Mouse (Mus musculus): ENCODE data around the gene Tmem89. TPM values are rescaled to one million over a fixed set of nuclear protein-coding genes. Genes with fewer than 3 reads are reported as not detected.
A peak's percentile ranks its signal among the peaks of the same experiment; 100 is the strongest.

Gene Tmem89
- polyA plus RNA-seq (2017; shearing (Covaris generic)) = not detected

- no peak for ATAC-seq
Observed at GRCm38 (mm10) chr9:108914491-108914890, at the start of gene Tmem89. Gene Tmem89 (plus strand): TSS chr9:108914619.

DNA sequence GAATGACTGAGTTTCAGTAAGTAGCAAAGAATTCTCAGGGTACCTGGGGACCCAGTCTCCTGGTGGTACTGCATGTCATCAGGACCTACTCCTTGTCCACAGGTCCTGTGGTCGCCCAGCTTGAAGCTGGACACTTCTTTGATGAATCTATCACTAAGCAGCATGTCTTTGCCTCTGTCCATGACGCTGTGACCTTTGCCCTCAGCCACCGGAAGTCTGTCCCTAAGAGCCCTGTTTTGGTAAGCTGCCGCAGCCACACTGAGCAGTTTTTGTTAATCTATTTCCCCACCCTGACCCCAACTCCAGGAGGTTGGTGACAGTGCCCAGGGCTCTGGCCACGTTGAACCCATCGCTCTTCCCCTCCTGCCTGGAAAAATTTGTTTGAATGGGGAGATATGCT, 2.1 kb upstream of the Tmem89 start:
- ATAC-seq = no peak

- no peak for ATAC-seq
Observed at GRCm38 (mm10) chr9:108913161-108913560, 1.3 kb upstream of the Tmem89 start.

DNA sequence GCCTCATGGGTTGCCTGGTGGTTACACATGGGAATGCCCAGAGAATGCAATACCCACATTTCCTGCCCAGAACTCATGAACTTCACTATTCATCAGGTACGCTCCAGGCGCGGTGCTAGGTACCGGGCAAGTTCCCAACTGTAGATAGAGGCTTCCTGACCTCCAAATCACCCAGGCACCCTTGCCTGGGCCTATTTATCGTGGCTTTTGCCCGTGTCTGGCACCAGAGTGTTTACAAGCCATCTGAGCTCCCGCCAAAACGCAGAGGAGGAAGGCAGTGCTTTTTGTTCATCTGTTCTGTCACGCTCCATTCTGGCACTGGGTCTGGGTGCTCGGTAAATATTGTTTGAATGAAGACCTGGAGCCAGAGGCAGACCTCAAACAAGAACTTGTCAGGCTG, 798 bp upstream of the Tmem89 start:
- ATAC-seq = no peak

GRCm38 (mm10) chr9:108925897-108926296, 11.5 kb downstream of the Tmem89 start:
- no peak for ATAC-seq

GRCm38 (mm10) chr9:108928424-108928823, 14.0 kb downstream of the Tmem89 start:
- no peak for ATAC-seq

DNA sequence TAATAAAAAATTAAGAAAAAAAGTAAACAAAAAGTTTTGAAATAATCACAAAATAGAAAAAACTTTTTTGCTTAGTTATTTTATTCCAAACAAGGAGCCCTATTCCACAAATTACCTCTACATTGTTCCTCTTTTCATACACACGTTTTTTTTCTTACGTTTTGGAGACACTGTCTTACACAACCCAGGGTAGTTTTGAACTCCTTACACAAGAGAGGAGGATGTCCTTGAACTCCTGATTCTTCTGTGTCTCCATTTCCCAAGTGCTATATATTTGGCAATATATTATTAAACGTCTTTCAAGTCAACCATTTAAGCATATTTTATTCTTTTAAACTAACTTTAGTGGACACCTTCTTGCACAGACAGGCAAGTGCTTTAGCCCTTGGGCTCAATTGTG, 21.6 kb downstream of the Tmem89 start:
- ATAC-seq = no peak

GRCm38 (mm10) chr9:108936418-108937364, 22.3 kb downstream of the Tmem89 start, which contains the start of gene Uqcrc1:
Gene Uqcrc1 (plus strand): TSS chr9:108936633.
- ATAC-seq = peak; percentile 91

- no peak for ATAC-seq
Observed at GRCm38 (mm10) chr9:108945111-108945510, 30.7 kb downstream of the Tmem89 start.

DNA sequence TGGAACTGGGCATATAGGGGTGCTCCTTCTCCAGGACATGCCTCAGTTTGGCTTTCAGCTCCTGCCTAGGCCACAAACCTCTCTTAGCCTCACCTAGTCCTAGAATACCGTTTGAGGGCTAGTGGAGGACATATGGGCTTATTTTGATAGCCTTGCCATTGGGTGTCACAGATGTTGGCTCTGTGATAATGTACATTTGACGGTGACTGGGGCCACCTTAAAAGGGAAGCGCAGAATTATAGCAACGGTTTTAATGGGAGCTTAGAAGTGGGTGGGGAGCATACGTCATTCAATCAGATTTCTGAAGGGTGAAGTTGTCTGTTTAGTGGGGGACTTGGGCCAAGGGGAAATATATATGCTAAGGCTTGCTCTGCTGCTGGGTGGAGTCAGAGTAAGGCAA, 31.2 kb downstream of the Tmem89 start:
- no peak for ATAC-seq

DNA sequence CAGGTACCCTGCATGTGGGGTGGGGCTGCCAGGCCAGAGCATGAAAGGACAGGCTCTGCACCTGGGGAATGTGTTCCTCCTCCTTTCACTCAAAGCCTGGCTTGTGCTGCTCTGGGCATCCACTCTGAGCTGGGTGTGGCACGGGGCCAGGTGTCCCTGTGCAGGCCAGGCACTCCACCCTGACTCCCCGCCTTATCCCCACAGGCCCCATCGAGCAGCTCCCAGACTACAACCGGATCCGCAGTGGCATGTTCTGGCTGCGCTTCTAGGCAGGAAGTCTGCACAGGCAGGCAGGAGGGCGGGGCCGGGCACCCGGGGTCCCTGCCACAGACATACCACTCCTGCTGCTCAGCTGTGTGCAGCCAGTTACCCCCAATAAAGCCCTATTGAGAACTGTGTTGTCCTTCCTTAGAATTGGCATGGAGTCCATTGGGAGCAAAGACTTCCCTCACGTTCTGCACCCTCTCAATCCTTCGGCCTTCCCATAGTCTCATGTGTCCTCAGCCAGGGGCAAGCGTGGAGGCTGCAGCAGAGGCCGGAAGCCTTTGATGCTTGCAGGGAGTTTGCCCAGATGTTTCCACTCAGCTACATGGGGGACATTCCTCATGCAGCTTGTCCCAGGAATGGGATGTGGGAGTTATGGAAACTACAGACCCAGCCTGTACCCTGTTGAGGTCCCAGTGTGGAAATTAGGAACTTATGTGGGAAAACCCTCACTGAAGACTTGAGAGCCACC, 35.0 kb downstream of the Tmem89 start:
- no peak for ATAC-seq

GRCm38 (mm10) chr9:108949967-108950728, 35.7 kb downstream of the Tmem89 start:
- no peak for ATAC-seq

- ATAC-seq = no peak
Observed at GRCm38 (mm10) chr9:108953081-108953636, 38.7 kb downstream of the Tmem89 start, which contains the start of gene Col7a1. Gene Col7a1 (plus strand): TSS chr9:108953586.

DNA sequence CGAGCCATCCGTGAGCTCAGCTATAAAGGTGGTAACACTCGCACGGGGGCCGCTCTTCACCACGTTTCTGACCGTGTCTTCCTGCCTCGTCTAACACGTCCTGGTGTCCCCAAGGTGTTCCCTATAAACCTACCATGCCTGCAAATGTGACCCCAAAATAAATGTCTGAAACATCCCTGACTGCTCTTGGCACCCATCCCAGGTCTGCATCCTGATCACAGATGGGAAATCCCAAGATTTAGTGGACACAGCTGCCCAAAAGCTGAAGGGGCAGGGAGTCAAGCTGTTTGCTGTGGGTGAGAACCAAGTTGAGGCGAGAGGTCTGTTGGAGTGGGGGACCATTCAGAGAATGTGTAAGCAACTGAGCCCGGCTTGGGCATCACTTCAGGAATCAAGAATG, 40.8 kb downstream of the Tmem89 start:
- ATAC-seq = no peak

DNA sequence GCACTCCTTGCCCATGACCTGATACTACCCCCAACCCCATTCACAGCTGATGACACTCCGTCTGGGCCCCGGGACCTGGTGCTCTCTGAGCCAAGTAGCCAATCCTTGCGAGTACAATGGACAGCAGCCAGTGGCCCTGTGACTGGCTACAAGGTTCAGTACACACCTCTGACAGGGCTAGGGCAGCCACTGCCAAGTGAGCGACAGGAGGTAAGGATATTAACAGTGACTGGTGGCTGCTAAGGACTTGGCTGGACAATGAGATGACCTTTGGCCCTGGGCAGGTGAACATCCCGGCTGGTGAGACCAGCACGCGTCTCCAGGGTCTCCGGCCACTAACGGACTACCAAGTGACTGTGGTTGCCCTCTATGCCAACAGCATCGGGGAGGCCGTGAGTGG, 41.4 kb downstream of the Tmem89 start:
- no peak for ATAC-seq

GRCm38 (mm10) chr9:108963577-108963976, 49.2 kb downstream of the Tmem89 start:
- ATAC-seq = no peak

DNA sequence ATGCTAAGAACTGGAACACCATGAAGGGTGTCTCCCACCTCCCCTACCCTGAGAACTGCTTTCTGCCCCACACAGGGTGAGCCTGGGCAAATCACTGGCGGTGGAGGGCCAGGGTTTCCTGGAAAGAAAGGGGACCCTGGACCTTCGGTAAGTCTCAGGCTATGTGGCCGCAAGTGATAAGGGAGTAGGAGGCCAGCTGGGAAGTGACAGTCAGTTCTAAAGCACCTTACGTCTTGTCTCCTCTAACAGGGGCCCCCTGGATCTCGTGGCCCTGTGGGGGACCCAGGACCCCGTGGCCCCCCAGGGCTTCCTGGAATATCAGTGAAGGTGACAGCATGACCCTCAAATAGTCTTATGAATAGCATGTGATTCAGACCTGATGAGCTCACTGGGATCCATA, 49.9 kb downstream of the Tmem89 start:
- ATAC-seq = no peak

Other genes with a start within 250 kb of the Tmem89 start
- gene Prkar2a, start 225.3 kb upstream of the Tmem89 start, polyA plus RNA-seq (2017; shearing (Covaris generic)) = 1 to 10 TPM; 4.0 to 5.4 TPM
- 10 to 100 TPM; 13.2 to 15.8 TPM for gene Ip6k2, start 130.8 kb upstream of the Tmem89 start, polyA plus RNA-seq (2017; shearing (Covaris generic))
- 1 to 10 TPM; 3.9 to 7.3 TPM for gene Nckipsd, start 106.3 kb upstream of the Tmem89 start, polyA plus RNA-seq (2017; shearing (Covaris generic))
- gene Celsr3, start 88.3 kb upstream of the Tmem89 start, polyA plus RNA-seq (2017; shearing (Covaris generic)) = not detected
- gene Slc26a6, start 61.3 kb upstream of the Tmem89 start, polyA plus RNA-seq (2017; shearing (Covaris generic)) = 1 to 10 TPM; 6.0 to 9.3 TPM
- 100 to 1,000 TPM; 164 to 177 TPM for gene Uqcrc1, start 22.0 kb downstream of the Tmem89 start, polyA plus RNA-seq (2017; shearing (Covaris generic))
- not detected for gene Col7a1, start 39.0 kb downstream of the Tmem89 start, polyA plus RNA-seq (2017; shearing (Covaris generic))
- not detected for gene Ucn2, start 71.4 kb downstream of the Tmem89 start, polyA plus RNA-seq (2017; shearing (Covaris generic))
- gene Pfkfb4, start 77.2 kb downstream of the Tmem89 start, polyA plus RNA-seq (2017; shearing (Covaris generic)) = 1 to 10 TPM; 2.2 to 2.5 TPM
- gene Shisa5, start 123.9 kb downstream of the Tmem89 start, polyA plus RNA-seq (2017; shearing (Covaris generic)) = 1,000 to 10,000 TPM; 2,345 to 2,363 TPM
- gene Trex1, start 145.1 kb downstream of the Tmem89 start, polyA plus RNA-seq (2017; shearing (Covaris generic)) = 10 to 100 TPM; 36.6 to 42.8 TPM
- 10 to 100 TPM; 15.3 to 16.3 TPM for gene Atrip, start 159.5 kb downstream of the Tmem89 start, polyA plus RNA-seq (2017; shearing (Covaris generic))
- gene Ccdc51, start 167.9 kb downstream of the Tmem89 start, polyA plus RNA-seq (2017; shearing (Covaris generic)) = 10 to 100 TPM; 10.9 to 12.4 TPM
- gene Tma7, start 168.0 kb downstream of the Tmem89 start, polyA plus RNA-seq (2017; shearing (Covaris generic)) = 100 to 1,000 TPM; 726 to 879 TPM
- under 1 TPM; 0.16 to 0.80 TPM for gene Plxnb1, start 180.8 kb downstream of the Tmem89 start, polyA plus RNA-seq (2017; shearing (Covaris generic))
- gene Fbxw21, start 247.4 kb downstream of the Tmem89 start, polyA plus RNA-seq (2017; shearing (Covaris generic)) = not detected